Mouse (Mus musculus) lung, embryonic 14.5 days (tissue): Measurements from ENCODE around the gene Agr2. TPM values are rescaled to one million over a fixed set of nuclear protein-coding genes. Genes with fewer than 3 reads are reported as not detected.

ENCODE experiments used
- ATAC-seq: fragments of 200-750 bp; cut with Nextera tagmentation; 2 replicates; pipeline ENCODE4 v1.8.0; 2017; ENCODE audit warnings: mild to moderate bottlenecking, moderate TSS enrichment, moderate library complexity; ENCODE audit not compliant: insufficient read depth
- DNase-seq: peaks from one replicate; pipeline ENCODE4 v3.0.0-alpha.2; 2015
- H3K27ac ChIP-seq: fragments of 300-500 bp; sonication (generic); 2 replicates; pipeline ENCODE4 v1.5.1; 2014; ENCODE audit warnings: low read depth, mild to moderate bottlenecking, moderate library complexity
- H3K27me3 ChIP-seq: fragments of 300-500 bp; sonication (generic); 2 replicates; pipeline ENCODE4 v1.6.1; 2014; ENCODE audit warnings: low read length, control low read depth; ENCODE audit not compliant: insufficient read depth
- H3K36me3 ChIP-seq: fragments of 300-500 bp; sonication (generic); 2 replicates; pipeline ENCODE4 v1.6.1; 2014; ENCODE audit warnings: control low read depth; ENCODE audit not compliant: insufficient read depth
- H3K4me1 ChIP-seq: fragments of 300-500 bp; sonication (generic); 2 replicates; pipeline ENCODE4 v1.6.1; 2014; ENCODE audit warnings: antibody characterized with exemption, control low read depth; ENCODE audit not compliant: insufficient read depth
- H3K4me2 ChIP-seq: fragments of 300-500 bp; sonication (generic); 2 replicates; pipeline ENCODE4 v1.6.1; 2014; ENCODE audit warnings: mild to moderate bottlenecking
- H3K4me3 ChIP-seq: fragments of 300-500 bp; sonication (generic); 2 replicates; pipeline ENCODE4 v1.5.1; 2014; ENCODE audit warnings: low read depth, low read length
- H3K9ac ChIP-seq: fragments of 300-500 bp; sonication (generic); 2 replicates; pipeline ENCODE4 v1.6.1; 2014
- H3K9me3 ChIP-seq: fragments of 300-500 bp; sonication (generic); 2 replicates; pipeline ENCODE4 v1.6.1; 2016; ENCODE audit warnings: low read depth, low read length, control low read depth
- CTCF ChIP-seq: IDR thresholded peaks from 2 replicates; pipeline ENCODE4 v1.5.1; 2016; ENCODE audit warnings: antibody characterized with exemption, low read depth
- WGBS: fragments of 180-500 bp; shearing (Covaris S2); extraction: QIAGEN DNeasy Blood & Tissue Kit; methylation state at CpG from one replicate; pipeline ENCODE4 v1.1.7; 2014; 5-methylcytosine and 5-hydroxymethylcytosine counted together
- polyA plus RNA-seq: library from polyadenylated mRNA; unstranded; fragments of >200 nt; fragmentation: Nextera tagmentation; extraction: Ambion mirVana; gene quantifications from 2 replicates; pipeline ENCODE4 v1.2.1, GENCODE M21; 2014

Agr2 gene
- polyA plus RNA-seq, 1 experiment from 2014 or later = 0.41 TPM

DNA sequence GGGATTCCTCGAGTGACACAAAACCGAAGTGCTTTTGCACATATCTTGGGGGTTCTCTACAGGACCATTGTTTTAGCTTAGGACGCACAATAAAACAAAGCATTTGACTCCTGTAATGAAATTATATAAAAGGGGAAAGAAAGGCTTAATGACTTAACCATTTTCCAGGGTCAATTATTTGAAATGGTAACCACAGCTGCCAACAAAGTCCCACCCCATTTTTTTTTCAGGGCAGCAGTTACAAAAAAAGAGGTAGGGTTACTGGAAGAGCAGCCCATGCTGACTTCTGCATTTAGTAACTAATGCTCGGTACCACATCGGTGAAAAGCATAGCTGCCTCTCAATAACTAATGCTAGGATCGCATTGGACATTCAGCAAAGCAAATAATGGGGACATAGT lies 42.8 kb downstream of the Agr2 start:
- 94% methylated on average over 6 of the region's 6 CpGs for WGBS
- H3K4me2 ChIP-seq = no peak overlapping the region
- ATAC-seq = no peak

DNA sequence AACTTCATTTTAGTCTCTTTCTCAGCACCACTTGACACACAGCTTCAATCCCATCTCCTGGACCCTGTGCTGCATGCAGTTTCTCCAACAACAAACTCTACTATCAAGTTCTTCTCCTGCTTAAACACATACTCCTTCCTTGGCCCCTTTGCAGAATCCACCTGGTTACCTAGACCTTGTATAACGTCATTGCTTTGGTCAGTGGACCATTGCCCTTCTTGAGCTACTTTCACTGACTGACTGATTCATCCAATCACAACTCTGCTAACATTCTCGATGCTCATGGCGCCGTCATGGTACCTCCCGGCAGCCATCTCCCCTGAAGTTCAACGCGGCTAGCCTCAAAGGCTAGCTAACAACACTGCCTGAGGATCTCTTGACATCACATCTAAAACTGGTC lies 43.4 kb downstream of the Agr2 start:
- no peak for DNase-seq

More for the DNA sequence above, 42.8 kb downstream of the Agr2 start:
- no peaks in the 10 kb centered on the region for H3K27me3 ChIP-seq
- no peaks in the 10 kb centered on the region for H3K4me1 ChIP-seq
- TF ChIP-seq CTCF = no peak
- no peaks in the 10 kb centered on the region for H3K9me3 ChIP-seq
- DNase-seq = no peak
- H3K27ac ChIP-seq = no peak overlapping the region
- H3K9ac ChIP-seq = no peak overlapping the region
- no peak overlapping the region for H3K4me3 ChIP-seq
- H3K36me3 ChIP-seq = no peaks in the 10 kb centered on the region

DNA sequence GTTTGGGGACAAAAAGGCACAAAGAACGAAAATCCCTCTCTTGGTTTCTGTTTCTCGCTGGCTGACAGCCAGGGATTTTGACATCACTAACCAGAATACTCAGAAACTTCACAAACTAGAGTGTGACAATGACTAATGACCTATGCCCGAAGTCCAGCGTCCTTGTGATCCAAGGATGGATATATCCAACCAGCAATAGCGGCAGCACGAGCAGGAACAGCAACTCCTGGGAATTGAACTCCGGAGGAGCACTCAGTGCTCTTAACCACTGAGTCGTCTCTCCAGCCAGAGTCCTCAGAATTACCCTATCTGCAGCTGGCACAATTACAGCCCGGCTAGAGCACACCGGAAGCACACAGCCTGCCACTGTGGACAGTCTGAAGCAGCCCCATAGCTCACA lies 44.1 kb downstream of the Agr2 start:
- WGBS = 60% methylated on average over 10 of the region's 10 CpGs
- TF ChIP-seq CTCF = no peak
- H3K9ac ChIP-seq = no peak overlapping the region

More for the DNA sequence above, 43.4 kb downstream of the Agr2 start:
- H3K4me1 ChIP-seq = no peaks in the 10 kb centered on the region
- H3K4me2 ChIP-seq = no peak overlapping the region
- H3K27ac ChIP-seq = no peak overlapping the region
- no peaks in the 10 kb centered on the region for H3K27me3 ChIP-seq
- no peak for ATAC-seq
- H3K4me3 ChIP-seq = no peak overlapping the region
- no peak for TF ChIP-seq CTCF
- H3K9ac ChIP-seq = no peak overlapping the region
- no peaks in the 10 kb centered on the region for H3K9me3 ChIP-seq
- H3K36me3 ChIP-seq = no peaks in the 10 kb centered on the region
- WGBS = 96% methylated on average over 7 of the region's 7 CpGs

DNA sequence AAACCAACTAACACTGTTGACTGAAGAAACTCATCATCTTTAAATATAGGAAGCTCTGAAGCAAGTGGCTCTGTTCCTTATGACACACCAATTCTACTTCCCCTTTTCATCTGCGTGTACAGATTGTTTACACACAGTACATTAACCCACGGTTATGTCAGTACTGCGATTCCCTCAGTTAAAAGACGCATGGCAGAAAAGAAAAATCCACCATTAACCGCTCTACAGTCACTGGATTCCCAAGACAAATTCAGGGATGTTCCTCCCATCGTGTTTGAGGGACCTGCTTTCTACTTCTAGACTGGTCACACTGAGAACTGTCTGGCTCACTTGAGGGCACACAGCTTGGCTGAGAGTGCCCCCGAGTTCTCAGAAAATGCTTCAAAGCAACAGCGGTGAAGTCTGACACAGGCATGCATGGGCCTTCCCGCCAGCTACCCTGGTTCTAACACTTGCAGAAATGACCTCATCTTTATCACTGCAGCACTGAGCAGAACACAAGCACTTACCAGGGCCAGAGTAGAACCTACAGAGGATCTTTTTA lies 46.9 kb downstream of the Agr2 start:
- peak overlapping the region; percentile 39 for H3K4me2 ChIP-seq
- no peak for TF ChIP-seq CTCF
- WGBS = 44% methylated on average over 9 of the region's 9 CpGs
- H3K9ac ChIP-seq = no peak overlapping the region
- ATAC-seq = no peak
- H3K9me3 ChIP-seq = no peaks in the 10 kb centered on the region
- peak; percentile 15 for DNase-seq
- no peak overlapping the region for H3K4me3 ChIP-seq
- no peak overlapping the region for H3K27ac ChIP-seq
- H3K27me3 ChIP-seq = no peaks in the 10 kb centered on the region
- no peaks in the 10 kb centered on the region for H3K36me3 ChIP-seq
- no peaks in the 10 kb centered on the region for H3K4me1 ChIP-seq

More for the DNA sequence above, 44.1 kb downstream of the Agr2 start:
- H3K9me3 ChIP-seq = no peaks in the 10 kb centered on the region
- H3K27ac ChIP-seq = no peak overlapping the region
- no peak overlapping the region for H3K4me3 ChIP-seq
- H3K4me1 ChIP-seq = no peaks in the 10 kb centered on the region
- ATAC-seq (no peak), DNase-seq (peak; percentile 33)
- H3K36me3 ChIP-seq = no peaks in the 10 kb centered on the region
- no peak overlapping the region for H3K4me2 ChIP-seq
- H3K27me3 ChIP-seq = no peaks in the 10 kb centered on the region

GRCm38 (mm10) chr12:36040571-36041280 lies 48.0 kb downstream of the Agr2 start:
- H3K4me2 ChIP-seq = peak overlapping the region; percentile 96
- peak overlapping the region; percentile 81 for H3K4me3 ChIP-seq
- H3K36me3 ChIP-seq = no peaks in the 10 kb centered on the region
- 44% methylated on average over 10 of the region's 10 CpGs for WGBS
- H3K27me3 ChIP-seq = no peaks in the 10 kb centered on the region
- no peaks in the 10 kb centered on the region for H3K9me3 ChIP-seq
- no peak for ATAC-seq
- no peak for DNase-seq
- no peak for TF ChIP-seq CTCF
- H3K27ac ChIP-seq = no peak overlapping the region
- H3K9ac ChIP-seq = no peak overlapping the region
- no peaks in the 10 kb centered on the region for H3K4me1 ChIP-seq

DNA sequence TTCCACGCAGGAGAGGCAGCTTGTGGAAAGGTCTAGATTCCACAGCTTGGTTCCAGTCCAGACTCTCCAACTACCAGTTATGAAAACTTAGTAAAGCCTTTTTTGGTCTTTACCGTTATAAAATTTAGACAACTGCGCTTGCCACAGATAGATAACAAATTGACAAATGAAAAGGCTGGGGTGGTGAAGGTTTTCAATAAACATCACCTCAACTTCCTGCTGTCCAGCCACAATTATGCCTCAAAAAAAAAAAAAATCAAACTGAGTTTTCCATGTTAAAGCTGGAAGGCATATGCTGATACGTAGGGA lies 48.5 kb downstream of the Agr2 start:
- Histone ChIP-seq H3K4me3 (peak overlapping the region; percentile 81), H3K9ac (peak overlapping the region; percentile 82; the same call in 1 of the 2 replicates), H3K4me1 (no peaks in the 10 kb centered on the region), H3K36me3 (no peaks in the 10 kb centered on the region), H3K4me2 (peak overlapping the region; percentile 96), H3K27me3 (no peaks in the 10 kb centered on the region), H3K9me3 (no peaks in the 10 kb centered on the region), H3K27ac (no peak overlapping the region)
- WGBS = 15% methylated on average over 4 of the region's 4 CpGs
- no peak for TF ChIP-seq CTCF
- ATAC-seq = no peak
- no peak for DNase-seq

- peak overlapping the region; percentile 96 for H3K4me2 ChIP-seq
- H3K9me3 ChIP-seq = no peaks in the 10 kb centered on the region
- WGBS = under 1% methylated on average over 48 of the region's 50 CpGs
- H3K4me1 ChIP-seq = no peaks in the 10 kb centered on the region
- DNase-seq (peak; percentile 68), ATAC-seq (peak; percentile 42)
- peak overlapping the region; percentile 82 for H3K9ac ChIP-seq
- peak overlapping the region; percentile 81 for H3K4me3 ChIP-seq
- no peak for TF ChIP-seq CTCF
- no peaks in the 10 kb centered on the region for H3K27me3 ChIP-seq
- H3K27ac ChIP-seq = peak overlapping the region; percentile 67; the same call in 1 of the 2 replicates
- H3K36me3 ChIP-seq = no peaks in the 10 kb centered on the region
Observed at GRCm38 (mm10) chr12:36041703-36042347, 49.1 kb downstream of the Agr2 start.
